Mouse (Mus musculus): ENCODE data around the gene Gnai2. TPM values are rescaled to one million over a fixed set of nuclear protein-coding genes. Genes with fewer than 3 reads are reported as not detected.
A peak's percentile ranks its signal among the peaks of the same experiment; 100 is the strongest.

Gene Gnai2
- polyA plus RNA-seq, 1 experiment: 301 TPM

DNA sequence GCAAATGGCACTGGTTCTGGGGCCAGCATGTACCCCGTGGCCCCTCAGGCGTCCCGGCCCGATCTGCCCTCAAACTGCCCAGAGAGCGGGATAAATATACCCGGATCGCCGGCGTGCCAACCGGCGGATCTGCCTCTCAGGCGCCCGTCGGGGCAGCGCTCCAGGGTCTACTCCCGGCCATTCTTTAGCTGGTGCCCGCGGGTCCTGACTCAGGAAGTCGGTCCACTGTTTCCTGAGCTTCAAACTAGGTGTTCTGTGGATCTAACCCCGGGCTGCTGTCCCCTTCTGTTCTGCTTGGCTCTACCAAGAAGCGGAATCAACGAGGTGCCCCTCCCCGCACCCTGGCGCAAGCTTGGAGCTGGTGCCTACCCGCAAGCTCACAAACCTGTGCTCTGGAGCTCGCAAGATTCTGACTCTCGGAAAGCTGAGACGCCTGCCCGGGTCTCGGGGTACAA, 31.6 kb upstream of the Gnai2 start:
- no peaks in the 10 kb centered on the region for H3K4me1 ChIP-seq (ENCODE audit: control insufficient read depth, insufficient read depth, low read length)
- H3K27ac ChIP-seq (ENCODE audit: insufficient read depth, low read length): no peak overlapping the region
- 2% methylated on average over 30 of the region's 30 CpGs for WGBS
- TF ChIP-seq CTCF (IDR thresholded peaks at IDR 0.05; ENCODE audit: borderline replicate concordance, insufficient read depth, low read depth, low read length) (no peak), POLR2A (IDR thresholded peaks at IDR 0.05; ENCODE audit: borderline replicate concordance, insufficient read depth, low read length) (no peak)
- H3K4me3 ChIP-seq (replicated peaks; ENCODE audit: insufficient read depth, low read depth, low read length): peak overlapping the region; percentile 23
- no peaks in the 10 kb centered on the region for H3K27me3 ChIP-seq (ENCODE audit: control insufficient read depth, insufficient read depth, low read length)
- DNase-seq: peak in 1 of 2 experiments; percentile 24

DNA sequence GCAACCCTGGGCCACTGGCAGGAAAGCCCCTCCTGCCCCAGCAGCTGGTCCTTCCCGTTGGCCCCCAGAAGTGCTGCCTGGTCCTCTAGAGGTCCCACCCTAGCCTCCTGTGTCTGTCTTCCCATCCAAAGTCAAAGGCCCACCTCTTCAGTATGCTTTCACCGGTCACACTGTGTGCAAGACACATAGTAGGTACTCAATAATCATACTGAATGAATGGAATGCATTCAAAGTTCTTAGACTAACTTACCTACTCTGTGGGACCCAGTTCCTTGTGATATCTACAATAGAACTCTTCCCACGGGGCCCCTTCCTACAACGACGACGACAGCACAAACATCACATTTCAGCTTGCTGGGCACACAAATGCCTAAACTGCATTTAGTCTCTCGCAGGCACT, 30.1 kb upstream of the Gnai2 start:
- no peaks in the 10 kb centered on the region for H3K4me1 ChIP-seq (ENCODE audit: control insufficient read depth, insufficient read depth, low read length)
- H3K27ac ChIP-seq (ENCODE audit: insufficient read depth, low read length): no peak overlapping the region

DNA sequence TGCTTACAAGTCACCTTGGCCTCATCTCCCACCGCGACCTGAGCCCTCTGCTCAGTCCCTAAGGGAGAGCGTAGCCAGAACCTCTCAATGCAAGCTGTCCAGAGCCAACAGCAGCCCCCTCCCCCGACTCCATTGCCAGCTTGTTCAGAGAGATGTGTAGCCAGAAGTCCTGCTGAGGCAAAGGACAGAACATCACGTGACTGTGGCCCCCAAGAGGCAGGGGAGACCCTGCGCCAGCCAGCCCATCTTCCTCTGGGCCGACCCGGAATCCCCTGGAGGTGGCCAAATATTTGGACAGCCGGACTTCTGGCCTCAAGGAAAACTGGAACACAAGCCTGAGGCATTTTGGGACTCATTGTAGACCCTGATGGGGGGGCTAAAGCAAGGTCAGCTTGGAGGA, 28.4 kb upstream of the Gnai2 start:
- Histone ChIP-seq H3K4me1 (ENCODE audit: control insufficient read depth, insufficient read depth, low read length) (no peaks in the 10 kb centered on the region), H3K4me3 (replicated peaks; ENCODE audit: insufficient read depth, low read depth, low read length) (no peak overlapping the region), H3K27ac (ENCODE audit: insufficient read depth, low read length) (no peak overlapping the region), H3K27me3 (ENCODE audit: control insufficient read depth, insufficient read depth, low read length) (no peaks in the 10 kb centered on the region)
- DNase-seq: peak in 1 of 2 experiments; percentile 51
- WGBS: 34% methylated on average over 9 of the region's 9 CpGs
- no peak for TF ChIP-seq CTCF (IDR thresholded peaks at IDR 0.05; ENCODE audit: borderline replicate concordance, insufficient read depth, low read depth, low read length)
- no peak for TF ChIP-seq POLR2A (IDR thresholded peaks at IDR 0.05; ENCODE audit: borderline replicate concordance, insufficient read depth, low read length)

More for the DNA sequence above, 30.1 kb upstream of the Gnai2 start:
- H3K27me3 ChIP-seq (ENCODE audit: control insufficient read depth, insufficient read depth, low read length): no peaks in the 10 kb centered on the region
- TF ChIP-seq CTCF (IDR thresholded peaks at IDR 0.05; ENCODE audit: borderline replicate concordance, insufficient read depth, low read depth, low read length) (no peak), POLR2A (IDR thresholded peaks at IDR 0.05; ENCODE audit: borderline replicate concordance, insufficient read depth, low read length) (no peak)
- peak overlapping the region; percentile 3 for H3K4me3 ChIP-seq (replicated peaks; ENCODE audit: insufficient read depth, low read depth, low read length)
- DNase-seq: no peak
- WGBS: 75% methylated on average over 7 of the region's 7 CpGs

DNA sequence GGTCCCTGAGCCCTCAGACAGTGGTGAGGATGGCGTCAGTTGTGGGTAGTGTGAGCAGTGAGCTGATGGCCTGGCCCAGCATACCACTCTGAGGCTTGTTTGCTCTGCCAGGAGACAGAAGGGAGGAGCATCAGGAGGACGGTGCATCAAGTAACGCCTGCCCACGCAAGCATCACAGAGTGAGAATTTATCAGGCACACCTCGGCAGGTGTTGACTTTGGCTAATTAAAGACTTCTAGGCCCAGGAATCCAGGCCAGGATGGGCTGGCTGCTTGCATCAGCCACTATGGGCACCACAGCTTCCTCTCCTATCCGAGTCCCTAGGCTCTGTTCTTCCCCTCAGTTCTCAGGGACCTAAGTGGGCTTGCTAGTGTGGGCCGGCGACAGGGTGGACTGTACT, 27.2 kb upstream of the Gnai2 start:
- no peak for DNase-seq
- 72% methylated on average over 8 of the region's 8 CpGs for WGBS
- Histone ChIP-seq H3K4me1 (ENCODE audit: control insufficient read depth, insufficient read depth, low read length) (no peaks in the 10 kb centered on the region), H3K27ac (ENCODE audit: insufficient read depth, low read length) (no peak overlapping the region), H3K4me3 (replicated peaks; ENCODE audit: insufficient read depth, low read depth, low read length) (no peak overlapping the region), H3K27me3 (ENCODE audit: control insufficient read depth, insufficient read depth, low read length) (no peaks in the 10 kb centered on the region)
- TF ChIP-seq POLR2A (IDR thresholded peaks at IDR 0.05; ENCODE audit: borderline replicate concordance, insufficient read depth, low read length) (no peak), CTCF (IDR thresholded peaks at IDR 0.05; ENCODE audit: borderline replicate concordance, insufficient read depth, low read depth, low read length) (no peak)

DNA sequence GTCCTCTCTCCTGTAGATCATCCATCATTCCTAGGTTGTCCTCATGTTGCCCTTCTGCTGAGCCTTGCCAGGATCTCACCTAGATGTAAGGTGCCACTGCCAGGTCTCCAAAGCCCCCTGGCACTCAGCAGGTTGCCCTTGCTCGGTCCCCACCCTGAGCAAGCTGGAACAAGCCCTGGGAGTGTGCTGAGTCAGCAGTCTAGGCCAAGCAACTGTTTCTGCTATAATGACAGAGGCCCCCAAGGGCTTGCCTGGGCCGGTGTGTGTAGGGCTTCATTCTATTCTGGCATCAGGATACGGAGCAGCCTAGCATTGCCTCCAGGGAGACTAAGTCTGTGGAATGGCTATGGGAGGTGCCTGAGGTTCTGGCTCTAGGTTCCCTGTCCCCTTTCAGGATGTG, 25.6 kb upstream of the Gnai2 start:
- WGBS: 45% methylated on average over 3 of the region's 3 CpGs
- H3K4me1 ChIP-seq (ENCODE audit: control insufficient read depth, insufficient read depth, low read length): no peaks in the 10 kb centered on the region
- H3K27ac ChIP-seq (ENCODE audit: insufficient read depth, low read length): no peak overlapping the region

DNA sequence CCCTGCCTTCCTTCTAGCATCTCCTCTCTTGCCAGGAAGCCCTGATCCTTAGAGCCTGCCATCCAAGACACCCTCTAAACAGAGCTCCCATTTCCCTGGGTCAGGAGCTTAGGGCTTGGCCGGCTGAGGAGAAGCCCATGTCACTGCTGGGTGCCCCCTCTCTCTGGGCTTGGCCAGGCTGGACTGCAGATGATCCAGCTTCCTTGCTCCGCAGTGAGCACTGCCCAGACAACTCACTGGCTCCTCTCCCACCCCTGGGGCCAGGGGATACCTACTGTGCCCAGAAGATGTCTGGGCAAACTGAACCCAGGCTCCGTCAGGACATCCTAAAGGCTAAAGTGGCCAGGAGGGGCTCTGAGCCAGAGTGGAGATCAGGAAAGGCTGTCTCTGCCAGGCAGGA, 24.8 kb upstream of the Gnai2 start:
- WGBS: 43% methylated on average over 3 of the region's 3 CpGs

More for the DNA sequence above, 25.6 kb upstream of the Gnai2 start:
- no peaks in the 10 kb centered on the region for H3K27me3 ChIP-seq (ENCODE audit: control insufficient read depth, insufficient read depth, low read length)
- TF ChIP-seq POLR2A (IDR thresholded peaks at IDR 0.05; ENCODE audit: borderline replicate concordance, insufficient read depth, low read length) (no peak), CTCF (IDR thresholded peaks at IDR 0.05; ENCODE audit: borderline replicate concordance, insufficient read depth, low read depth, low read length) (no peak)
- H3K4me3 ChIP-seq (replicated peaks; ENCODE audit: insufficient read depth, low read depth, low read length): no peak overlapping the region
- no peak for DNase-seq

DNA sequence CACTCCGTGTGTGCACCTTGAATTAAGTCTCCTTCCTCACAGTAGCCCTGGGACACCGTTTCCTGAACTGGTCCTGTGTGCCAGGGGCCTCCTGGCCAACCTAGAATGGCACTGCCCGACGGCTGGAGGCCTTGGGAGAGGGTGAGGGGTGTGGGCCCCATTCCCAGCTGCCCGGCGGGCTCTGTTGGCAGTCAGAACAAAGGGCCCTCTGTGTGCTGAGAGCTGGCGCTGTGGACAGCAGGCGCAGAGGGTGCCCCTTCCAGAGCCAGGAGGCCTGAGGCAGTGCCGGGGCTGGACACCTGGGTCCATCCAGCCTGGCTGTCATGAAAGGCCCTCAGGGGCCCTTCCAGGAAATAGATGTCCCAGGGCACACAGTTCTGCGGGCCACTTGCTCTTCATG, 24.4 kb upstream of the Gnai2 start:
- Histone ChIP-seq H3K27me3 (ENCODE audit: control insufficient read depth, insufficient read depth, low read length) (no peaks in the 10 kb centered on the region), H3K4me3 (replicated peaks; ENCODE audit: insufficient read depth, low read depth, low read length) (no peak overlapping the region), H3K27ac (ENCODE audit: insufficient read depth, low read length) (peak overlapping the region; percentile 32; the same call in 1 of the 2 replicates), H3K4me1 (ENCODE audit: control insufficient read depth, insufficient read depth, low read length) (no peaks in the 10 kb centered on the region)
- 28% methylated on average over 10 of the region's 10 CpGs for WGBS
- no peak for TF ChIP-seq CTCF (IDR thresholded peaks at IDR 0.05; ENCODE audit: borderline replicate concordance, insufficient read depth, low read depth, low read length)
- TF ChIP-seq POLR2A (IDR thresholded peaks at IDR 0.05; ENCODE audit: borderline replicate concordance, insufficient read depth, low read length): no peak
- peak; percentile 34 to 61 for DNase-seq

More for the DNA sequence above, 24.8 kb upstream of the Gnai2 start:
- Histone ChIP-seq H3K27me3 (ENCODE audit: control insufficient read depth, insufficient read depth, low read length) (no peaks in the 10 kb centered on the region), H3K4me1 (ENCODE audit: control insufficient read depth, insufficient read depth, low read length) (no peaks in the 10 kb centered on the region), H3K27ac (ENCODE audit: insufficient read depth, low read length) (peak overlapping the region; percentile 32; the same call in 1 of the 2 replicates), H3K4me3 (replicated peaks; ENCODE audit: insufficient read depth, low read depth, low read length) (no peak overlapping the region)
- peak in 1 of 2 experiments; percentile 51 for DNase-seq
- TF ChIP-seq CTCF (IDR thresholded peaks at IDR 0.05; ENCODE audit: borderline replicate concordance, insufficient read depth, low read depth, low read length): no peak
- TF ChIP-seq POLR2A (IDR thresholded peaks at IDR 0.05; ENCODE audit: borderline replicate concordance, insufficient read depth, low read length): no peak

DNA sequence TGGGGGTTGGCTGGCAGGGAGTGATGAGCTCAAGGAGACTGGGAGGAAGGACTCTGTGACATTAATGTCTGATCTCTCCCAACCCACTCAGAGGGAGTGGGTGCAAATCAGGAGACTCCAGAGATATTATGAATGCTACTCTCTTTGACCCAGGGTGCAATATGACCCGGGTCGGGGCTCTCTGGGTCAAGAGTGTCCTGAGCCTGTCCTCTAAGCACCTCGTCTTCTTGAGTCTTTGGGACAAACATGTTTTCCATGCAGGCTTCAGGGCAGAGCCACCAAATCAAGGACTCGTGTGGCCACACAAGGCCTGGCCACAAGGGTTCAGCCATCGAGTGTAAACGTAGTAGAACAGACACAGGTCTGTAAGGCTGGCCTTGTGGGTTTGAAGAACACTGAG, 22.9 kb upstream of the Gnai2 start:
- Histone ChIP-seq H3K4me1 (ENCODE audit: control insufficient read depth, insufficient read depth, low read length) (no peaks in the 10 kb centered on the region), H3K27ac (ENCODE audit: insufficient read depth, low read length) (no peak overlapping the region), H3K4me3 (replicated peaks; ENCODE audit: insufficient read depth, low read depth, low read length) (no peak overlapping the region), H3K27me3 (ENCODE audit: control insufficient read depth, insufficient read depth, low read length) (no peaks in the 10 kb centered on the region)
- TF ChIP-seq POLR2A (IDR thresholded peaks at IDR 0.05; ENCODE audit: borderline replicate concordance, insufficient read depth, low read length) (no peak), CTCF (IDR thresholded peaks at IDR 0.05; ENCODE audit: borderline replicate concordance, insufficient read depth, low read depth, low read length) (no peak)
- 93% methylated on average over 6 of the region's 6 CpGs for WGBS
- no peak for DNase-seq

Data from cerebellum, adult 2 months (tissue).